Mouse (Mus musculus) limb, embryonic 12.5 days (tissue): ENCODE results near the gene Tnfsf12. TPM values are rescaled to one million over a fixed set of nuclear protein-coding genes. Genes with fewer than 3 reads are reported as not detected.
"Not testable (repeated sequence)": the region's sequence is repeated elsewhere in the genome, so short reads cannot be mapped to it uniquely, and the experiment has no call there.

ENCODE experiments used
- ATAC-seq: fragments of 200-750 bp; cut with Nextera tagmentation; 2 replicates; pipeline ENCODE4 v1.8.0; 2017; ENCODE audit warnings: low read depth, moderate TSS enrichment; ENCODE audit not compliant: insufficient number of reproducible peaks, insufficient read depth, low FRiP score, low TSS enrichment
- H3K27ac ChIP-seq: fragments of 300-500 bp; sonication (generic); 2 replicates; pipeline ENCODE4 v1.5.1; 2016; ENCODE audit warnings: mild to moderate bottlenecking, moderate library complexity
- H3K27me3 ChIP-seq: fragments of 300-500 bp; sonication (generic); 2 replicates; pipeline ENCODE4 v1.6.1; 2016; ENCODE audit warnings: mild to moderate bottlenecking, moderate library complexity
- H3K36me3 ChIP-seq: fragments of 300-500 bp; sonication (generic); 2 replicates; pipeline ENCODE4 v1.6.1; 2016; ENCODE audit warnings: mild to moderate bottlenecking, moderate library complexity
- H3K4me1 ChIP-seq: fragments of 300-500 bp; sonication (generic); replicated peaks from 2 replicates; pipeline ENCODE4 v1.6.1; 2016
- H3K4me2 ChIP-seq: fragments of 300-500 bp; sonication (generic); 2 replicates; pipeline ENCODE4 v1.6.1; 2016; ENCODE audit warnings: mild to moderate bottlenecking, moderate library complexity
- H3K4me3 ChIP-seq: fragments of 300-500 bp; sonication (generic); replicated peaks from 2 replicates; pipeline ENCODE4 v1.5.1; 2016; ENCODE audit warnings: mild to moderate bottlenecking
- H3K9ac ChIP-seq: fragments of 300-500 bp; sonication (generic); replicated peaks from 2 replicates; pipeline ENCODE4 v1.6.1; 2016; ENCODE audit warnings: mild to moderate bottlenecking, moderate library complexity
- H3K9me3 ChIP-seq: fragments of 300-500 bp; sonication (generic); 2 replicates; pipeline ENCODE4 v1.6.1; 2016; ENCODE audit warnings: mild to moderate bottlenecking, moderate library complexity
- WGBS: fragments of 180-500 bp; shearing (Covaris S2); methylation state at CpG from one replicate; pipeline ENCODE4 v1.1.7; 2016; 5-methylcytosine and 5-hydroxymethylcytosine counted together
- polyA plus RNA-seq: library from polyadenylated mRNA; unstranded; fragments of >200 nt; fragmentation: Nextera tagmentation; extraction: Ambion mirVana; gene quantifications from 2 replicates; pipeline ENCODE4 v1.2.1, GENCODE M21; 2016

Gene Tnfsf12
- polyA plus RNA-seq: 2.2 and 3.7 TPM in 2 replicates

DNA sequence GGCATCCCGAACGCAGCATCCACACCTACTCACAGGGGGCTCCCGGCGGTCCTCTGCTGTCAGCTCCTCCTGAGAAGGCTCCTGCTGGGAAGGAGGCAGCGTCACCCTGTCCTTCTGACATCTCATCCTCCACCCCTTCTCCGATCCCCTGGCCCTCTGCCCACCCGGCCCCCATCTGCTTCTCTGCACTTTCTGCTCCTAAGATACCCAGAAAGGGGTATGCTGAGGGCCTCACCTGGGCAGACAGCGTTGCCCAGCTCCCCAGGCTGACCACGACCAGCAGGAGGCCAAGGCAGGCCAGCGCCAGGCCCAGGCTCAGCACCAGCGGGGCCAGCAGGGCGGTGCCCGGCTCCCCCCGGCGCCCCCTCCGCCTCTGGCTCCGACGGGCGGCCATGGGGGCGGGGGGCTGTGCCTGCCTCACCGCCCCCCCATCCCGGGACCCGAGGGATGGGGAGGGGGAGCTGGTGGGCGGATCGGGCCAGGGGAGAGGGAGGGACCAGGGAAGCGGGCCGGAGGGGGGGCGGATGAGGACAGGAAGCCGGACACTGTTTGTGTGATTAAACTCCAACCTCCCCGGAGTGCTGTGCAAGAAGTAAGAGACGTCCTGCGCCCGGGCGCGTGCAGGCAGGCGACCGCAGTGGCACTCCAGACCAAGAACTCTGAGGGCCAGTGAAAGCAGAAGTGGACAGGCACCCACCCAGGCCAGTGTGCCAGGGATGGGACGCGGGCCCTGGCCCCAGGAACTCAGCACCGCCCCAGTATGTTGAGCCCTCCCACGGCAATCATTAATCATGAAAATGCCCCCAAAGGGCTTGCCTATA is at the start of gene Tnfsf12, which contains the start of gene Tnfsfm13:
Gene Tnfsf12, minus strand, starts transcription at position 489 of the 821 bp plus-strand sequence.
Gene Tnfsfm13, minus strand, starts transcription at position 738 of the 821 bp plus-strand sequence.
- Histone ChIP-seq H3K9ac (peak within 1 kb of the TSS; percentile 82), H3K36me3 (no peaks in the 10 kb centered on the region)
- 2% methylated on average over 37 of the region's 41 CpGs for WGBS

DNA sequence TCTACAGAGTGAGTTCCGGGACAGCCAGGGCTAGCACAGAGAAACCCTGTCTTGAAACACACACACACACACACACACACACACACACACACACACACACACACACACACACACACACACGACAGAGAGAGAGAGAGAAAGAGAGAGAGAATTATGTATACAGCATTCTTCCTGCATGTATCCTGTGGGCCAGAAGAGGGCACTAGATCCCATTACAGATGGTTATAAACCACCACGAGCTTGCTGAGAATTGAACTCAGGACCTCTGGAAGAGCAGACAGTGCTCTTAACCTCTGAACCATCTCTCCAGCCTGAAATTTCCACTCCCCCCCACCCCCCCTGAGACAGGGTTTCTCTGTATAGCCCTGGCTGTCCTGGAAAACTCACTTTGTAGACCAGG is 35.8 kb upstream of the Tnfsf12 start:
- not testable (repeated sequence) for H3K4me1 ChIP-seq, H3K27me3 ChIP-seq, H3K4me2 ChIP-seq, ATAC-seq, H3K4me3 ChIP-seq, H3K27ac ChIP-seq, H3K9me3 ChIP-seq, H3K9ac ChIP-seq
- peaks cover 37% of the 10 kb centered on the region for H3K36me3 ChIP-seq
- 89% methylated on average over 2 of the region's 3 CpGs for WGBS

More for the DNA sequence above, at the start of gene Tnfsf12, which contains the start of gene Tnfsfm13:
- H3K4me3 ChIP-seq: peak within 1 kb of the TSS; percentile 59
- no peaks in the 10 kb centered on the region for H3K27me3 ChIP-seq
- peak within 1 kb of the TSS; percentile 86 for H3K27ac ChIP-seq
- ATAC-seq: 0 out of 2 replicates have a peak, but pooled peaks have one; percentile 61
- no peaks in the 10 kb centered on the region for H3K9me3 ChIP-seq
- H3K4me2 ChIP-seq: peak within 1 kb of the TSS; percentile 92
- peaks cover 12% of the 10 kb centered on the region for H3K4me1 ChIP-seq

DNA sequence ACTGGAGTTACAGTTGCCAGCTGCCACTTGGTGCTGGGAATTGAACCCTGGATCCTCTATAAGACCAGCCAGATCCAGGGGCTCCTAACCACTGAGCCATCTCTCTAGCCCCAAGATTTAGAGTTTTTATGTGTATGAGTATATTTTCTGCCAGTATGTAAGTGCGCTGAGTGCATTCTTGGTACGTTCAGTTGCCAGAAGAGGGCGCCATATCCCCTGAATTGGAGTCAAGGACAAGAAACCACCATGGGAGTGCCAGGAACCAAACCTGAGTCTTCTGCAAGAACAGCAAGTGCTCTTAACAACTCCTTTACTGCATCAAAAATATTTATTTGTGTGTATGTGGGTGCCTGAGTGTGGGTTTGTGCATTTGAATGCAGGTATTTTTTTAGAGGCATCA is 33.4 kb upstream of the Tnfsf12 start:
- Histone ChIP-seq H3K27me3 (no peaks in the 10 kb centered on the region), H3K9me3 (no peaks in the 10 kb centered on the region), H3K4me3 (no peak overlapping the region), H3K4me2 (no peak overlapping the region), H3K9ac (no peak overlapping the region), H3K36me3 (peaks cover 14% of the 10 kb centered on the region), H3K4me1 (no peaks in the 10 kb centered on the region), H3K27ac (no peak overlapping the region)
- ATAC-seq: no peak
- WGBS: 20% methylated on average over 3 of the region's 3 CpGs

DNA sequence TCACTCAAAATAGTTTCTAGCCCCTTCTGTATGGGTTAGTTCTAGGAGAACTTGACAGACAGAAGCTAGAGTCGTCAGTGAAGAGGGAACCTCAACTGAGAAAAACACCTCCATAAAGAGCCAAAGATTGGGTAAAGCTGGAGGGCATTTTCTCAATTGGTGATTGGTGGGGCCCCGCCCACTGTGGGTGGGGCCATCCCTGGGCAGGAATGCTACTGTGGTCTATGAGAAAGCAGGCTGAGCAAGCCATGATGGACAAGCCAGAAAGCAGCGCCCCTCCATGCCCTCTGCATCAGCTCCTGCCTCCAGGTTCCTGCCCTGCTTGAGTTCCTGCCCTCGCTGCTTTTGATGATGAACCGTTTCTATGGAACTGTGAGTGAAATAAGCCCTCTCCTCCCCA is 30.3 kb upstream of the Tnfsf12 start:
- no peaks in the 10 kb centered on the region for H3K27me3 ChIP-seq
- no peak overlapping the region for H3K27ac ChIP-seq
- 30% methylated on average over 5 of the region's 5 CpGs for WGBS

DNA sequence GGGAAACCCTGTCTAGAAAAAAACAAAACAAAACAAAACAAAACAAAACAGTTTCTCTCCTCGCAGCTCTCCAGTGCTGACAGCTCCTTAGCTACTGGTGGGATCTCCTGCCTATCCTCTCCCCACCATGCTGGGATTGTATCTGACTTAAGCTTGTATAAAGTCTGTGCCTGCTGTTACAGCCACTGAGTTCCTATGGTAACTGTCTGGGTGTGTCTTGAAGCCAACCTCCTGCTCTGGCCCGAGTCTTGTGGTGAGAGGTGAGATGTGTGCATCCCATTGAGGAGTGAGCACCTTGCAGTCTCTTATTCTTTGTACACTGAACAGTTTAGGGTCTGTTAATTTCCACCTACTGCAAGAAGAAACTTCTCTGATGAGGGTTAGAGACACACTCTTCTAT is 27.4 kb upstream of the Tnfsf12 start:
- no peak for ATAC-seq
- 45% methylated on average over 2 of the region's 2 CpGs for WGBS

More for the DNA sequence above, 30.3 kb upstream of the Tnfsf12 start:
- no peak overlapping the region for H3K9ac ChIP-seq
- no peaks in the 10 kb centered on the region for H3K4me1 ChIP-seq
- ATAC-seq: no peak
- H3K4me2 ChIP-seq: no peak overlapping the region
- H3K9me3 ChIP-seq: no peaks in the 10 kb centered on the region
- no peak overlapping the region for H3K4me3 ChIP-seq
- no peaks in the 10 kb centered on the region for H3K36me3 ChIP-seq

DNA sequence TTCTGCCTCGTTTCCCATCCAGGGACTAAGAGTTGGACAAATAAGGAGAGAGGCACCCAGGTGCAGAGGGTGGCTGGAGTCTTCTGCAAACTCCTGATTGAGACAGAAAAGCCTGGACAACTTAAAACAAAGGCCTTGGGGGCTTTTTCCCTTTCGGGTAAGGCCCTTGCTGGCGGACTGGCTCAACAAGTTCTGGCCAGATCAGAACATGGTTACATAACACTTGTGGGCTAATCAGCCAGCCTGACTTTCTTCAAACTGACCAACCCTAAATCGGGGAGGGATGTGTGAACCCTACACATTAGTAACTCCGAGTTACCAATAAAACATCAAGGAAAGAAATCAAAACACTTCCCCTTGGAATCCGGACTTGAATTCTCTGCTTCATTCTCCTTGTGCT is 25.2 kb upstream of the Tnfsf12 start:
- ATAC-seq: no peak
- no peak overlapping the region for H3K4me2 ChIP-seq
- H3K4me3 ChIP-seq: no peak overlapping the region
- H3K4me1 ChIP-seq: peaks cover 7% of the 10 kb centered on the region
- H3K9me3 ChIP-seq: no peaks in the 10 kb centered on the region
- H3K27ac ChIP-seq: no peak overlapping the region
- H3K9ac ChIP-seq: no peak overlapping the region
- WGBS: 71% methylated on average over 6 of the region's 6 CpGs
- no peaks in the 10 kb centered on the region for H3K27me3 ChIP-seq
- H3K36me3 ChIP-seq: no peaks in the 10 kb centered on the region

More for the DNA sequence above, 27.4 kb upstream of the Tnfsf12 start:
- Histone ChIP-seq H3K4me3 (no peak overlapping the region), H3K4me1 (0 out of 2 replicates have a peak, but pooled peaks cover 4% of the 10 kb centered on the region), H3K4me2 (no peak overlapping the region), H3K36me3 (no peaks in the 10 kb centered on the region), H3K27ac (no peak overlapping the region), H3K9ac (no peak overlapping the region), H3K27me3 (no peaks in the 10 kb centered on the region), H3K9me3 (no peaks in the 10 kb centered on the region)

DNA sequence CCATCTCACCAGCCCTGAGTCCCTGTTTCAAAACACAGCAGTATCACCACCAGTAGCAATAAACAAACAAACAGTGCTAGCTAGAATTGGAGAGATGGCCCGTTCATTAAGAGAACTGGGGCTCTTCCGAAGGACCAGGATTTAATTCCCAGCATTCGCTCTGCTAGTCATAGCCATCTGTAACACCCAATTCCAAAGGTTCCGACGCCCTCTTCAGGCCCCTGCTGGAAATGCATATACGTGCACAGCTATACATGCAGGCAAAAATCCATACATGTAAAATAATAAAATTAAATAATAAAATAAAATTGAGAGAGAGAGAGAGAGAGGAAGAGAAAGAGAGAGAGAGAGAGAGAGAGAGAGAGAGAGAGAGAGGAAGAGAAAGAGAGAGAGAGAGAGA is 23.8 kb upstream of the Tnfsf12 start:
- H3K4me1 ChIP-seq: peaks cover 15% of the 10 kb centered on the region
- no peak overlapping the region for H3K27ac ChIP-seq
- H3K4me3 ChIP-seq: no peak overlapping the region
- no peak overlapping the region for H3K4me2 ChIP-seq
- 68% methylated on average over 6 of the region's 6 CpGs for WGBS
- H3K9me3 ChIP-seq: no peaks in the 10 kb centered on the region; the same call in 1 of the 2 replicates
- H3K9ac ChIP-seq: no peak overlapping the region
- ATAC-seq: no peak
- no peaks in the 10 kb centered on the region for H3K36me3 ChIP-seq
- no peaks in the 10 kb centered on the region for H3K27me3 ChIP-seq

DNA sequence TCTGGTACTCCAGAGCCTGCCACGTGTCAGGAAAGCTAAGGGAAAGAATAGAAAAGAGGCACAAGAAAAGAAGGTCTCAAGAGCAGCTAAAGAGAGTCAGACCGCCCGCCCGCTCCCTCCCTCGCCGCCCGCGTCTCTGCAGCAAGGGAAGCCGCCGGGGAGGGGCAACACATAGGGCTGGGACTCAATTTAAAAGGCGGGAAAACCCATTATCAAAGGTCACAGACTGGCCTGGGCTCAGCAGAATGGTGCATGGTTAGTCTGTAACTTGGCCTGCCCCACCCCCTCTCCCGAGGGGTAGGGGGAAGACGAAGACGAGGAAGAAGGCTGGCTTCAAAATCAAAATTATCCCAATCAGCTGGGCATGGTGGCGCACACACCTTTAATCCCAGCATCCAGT is 23.0 kb upstream of the Tnfsf12 start:
- no peaks in the 10 kb centered on the region for H3K36me3 ChIP-seq
- no peak overlapping the region for H3K4me3 ChIP-seq
- ATAC-seq: no peak
- 26% methylated on average over 15 of the region's 15 CpGs for WGBS
- no peaks in the 10 kb centered on the region for H3K27me3 ChIP-seq
- no peak overlapping the region for H3K27ac ChIP-seq
- peaks cover 17% of the 10 kb centered on the region for H3K4me1 ChIP-seq
- no peak overlapping the region for H3K4me2 ChIP-seq
- no peaks in the 10 kb centered on the region; the same call in 1 of the 2 replicates for H3K9me3 ChIP-seq
- H3K9ac ChIP-seq: no peak overlapping the region

DNA sequence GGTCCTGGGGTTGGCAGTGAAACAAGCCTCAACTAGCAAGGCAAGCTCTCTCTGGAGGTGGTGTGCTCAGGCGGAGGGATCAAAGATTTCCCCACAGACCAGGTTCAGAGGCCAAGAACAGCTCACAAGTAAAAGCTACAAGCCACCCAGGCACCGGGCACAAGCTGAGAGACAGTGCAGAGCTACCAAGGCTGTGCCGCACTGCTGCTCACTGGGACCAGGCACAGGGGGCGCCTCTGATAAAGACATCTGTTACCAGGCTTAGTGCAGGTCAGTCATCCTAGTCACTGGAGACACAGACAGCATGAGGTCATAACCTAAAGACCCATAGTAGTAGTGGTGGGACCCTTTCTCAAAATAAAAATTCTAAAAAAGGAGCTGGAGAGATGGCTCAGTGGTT is 21.3 kb upstream of the Tnfsf12 start:
- no peaks in the 10 kb centered on the region; the same call in 1 of the 2 replicates for H3K9me3 ChIP-seq
- H3K27me3 ChIP-seq: no peaks in the 10 kb centered on the region
- 64% methylated on average over 4 of the region's 4 CpGs for WGBS
- H3K4me3 ChIP-seq: no peak overlapping the region
- H3K9ac ChIP-seq: no peak overlapping the region
- peaks cover 17% of the 10 kb centered on the region for H3K4me1 ChIP-seq
- no peak overlapping the region for H3K4me2 ChIP-seq
- 0 out of 2 replicates have a peak overlapping the region, but pooled peaks have one; percentile 17 for H3K27ac ChIP-seq
- no peaks in the 10 kb centered on the region for H3K36me3 ChIP-seq
- ATAC-seq: no peak

DNA sequence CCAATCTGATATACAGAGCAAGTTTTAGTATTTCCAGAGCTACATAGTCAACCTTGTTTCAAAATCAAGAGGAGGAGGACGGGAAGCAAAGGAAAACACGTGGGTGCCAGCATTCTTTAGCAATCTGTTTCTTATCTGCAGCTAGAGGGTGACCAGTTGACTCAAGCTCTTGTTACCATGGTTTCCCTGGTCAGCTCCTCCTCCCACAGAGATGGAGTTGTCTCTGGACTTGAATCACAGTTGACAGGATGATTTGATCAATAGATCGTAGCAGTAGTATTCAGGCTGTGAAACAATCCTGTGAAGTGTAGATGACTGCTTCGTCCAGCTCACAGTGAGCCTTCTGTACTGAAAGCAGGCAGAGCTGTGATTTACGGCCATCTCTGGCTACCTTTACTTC is 20.3 kb upstream of the Tnfsf12 start:
- peak overlapping the region; percentile 68; the same call in 1 of the 2 replicates for H3K27ac ChIP-seq
- no peaks in the 10 kb centered on the region for H3K27me3 ChIP-seq

DNA sequence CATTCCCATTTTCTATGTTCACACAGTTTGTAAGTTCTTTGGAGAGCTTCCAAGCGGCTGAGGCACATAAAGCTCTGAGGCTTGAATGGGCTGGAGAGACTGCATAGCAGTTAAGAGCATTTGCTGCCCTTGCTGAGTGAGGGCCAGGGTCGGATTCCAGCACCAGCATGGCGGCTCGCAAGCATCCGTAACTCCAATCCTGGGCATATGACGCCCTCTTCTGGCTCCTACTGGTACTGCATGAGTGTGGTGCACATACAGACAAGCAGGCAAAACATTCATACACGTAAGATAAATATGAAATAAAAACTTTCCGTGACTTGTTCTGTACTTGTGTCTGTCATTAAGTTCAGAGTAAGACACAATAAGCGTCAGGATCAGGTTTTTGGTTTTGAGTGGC is 19.8 kb upstream of the Tnfsf12 start:
- Histone ChIP-seq H3K4me1 (peaks cover 17% of the 10 kb centered on the region), H3K4me3 (no peak overlapping the region), H3K4me2 (no peak overlapping the region), H3K9ac (no peak overlapping the region), H3K9me3 (no peaks in the 10 kb centered on the region; the same call in 1 of the 2 replicates), H3K36me3 (no peaks in the 10 kb centered on the region), H3K27me3 (no peaks in the 10 kb centered on the region), H3K27ac (peak overlapping the region; percentile 68; the same call in 1 of the 2 replicates)
- no peak for ATAC-seq
- 57% methylated on average over 9 of the region's 9 CpGs for WGBS

More for the DNA sequence above, 20.3 kb upstream of the Tnfsf12 start:
- no peaks in the 10 kb centered on the region for H3K36me3 ChIP-seq
- no peak overlapping the region for H3K4me3 ChIP-seq
- 0 out of 2 replicates have a peak overlapping the region, but pooled peaks have one; percentile 1 for H3K9ac ChIP-seq
- no peak for ATAC-seq
- no peaks in the 10 kb centered on the region; the same call in 1 of the 2 replicates for H3K9me3 ChIP-seq
- no peak overlapping the region for H3K4me2 ChIP-seq
- peaks cover 17% of the 10 kb centered on the region for H3K4me1 ChIP-seq
- 12% methylated on average over 5 of the region's 5 CpGs for WGBS
